Mouse (Mus musculus): ENCODE results near the gene Zfp935. TPM values are rescaled to one million over a fixed set of nuclear protein-coding genes. Genes with fewer than 3 reads are reported as not detected.

The Zfp935 gene
- polyA plus RNA-seq, 1 experiment from 2014 or later, result not detected

Small RNAs within 50 kb of the gene (microRNA-seq; reads per million reads assigned to microRNA genes)
- gene Gm22256 (ENCODE audit: borderline number of aligned reads), result not detected

Other genes starting within 250 kb of the Zfp935 start
- 4.0 and 4.8 TPM in 2 replicates for gene Gm3604, start 175.3 kb downstream of the Zfp935 start, polyA plus RNA-seq (2014; fragmentation: Nextera tagmentation; extraction: Ambion mirVana)
- gene Gm49359, start 91.7 kb downstream of the Zfp935 start, polyA plus RNA-seq (2014; fragmentation: Nextera tagmentation; extraction: Ambion mirVana), result 9.2 and 10.3 TPM in 2 replicates
- gene Zfp934, start 12.7 kb upstream of the Zfp935 start, polyA plus RNA-seq (2014; fragmentation: Nextera tagmentation; extraction: Ambion mirVana), result 14.5 and 18.0 TPM in 2 replicates
- 10.5 and 12.1 TPM in 2 replicates for gene 6720489N17Rik, start 65.7 kb upstream of the Zfp935 start, polyA plus RNA-seq (2014; fragmentation: Nextera tagmentation; extraction: Ambion mirVana)
- 27.9 and 28.6 TPM in 2 replicates for gene Platr25, start 202.2 kb upstream of the Zfp935 start, polyA plus RNA-seq (2014; fragmentation: Nextera tagmentation; extraction: Ambion mirVana)
- gene Gm5141, start 227.3 kb upstream of the Zfp935 start, polyA plus RNA-seq (2014; fragmentation: Nextera tagmentation; extraction: Ambion mirVana), result 7.5 and 10.5 TPM in 2 replicates

Data from embryonic facial prominence, embryonic 14.5 days (tissue).